Mouse (Mus musculus): Measurements from ENCODE around the gene Itpk1. TPM values are rescaled to one million over a fixed set of nuclear protein-coding genes. Genes with fewer than 3 reads are reported as not detected.

Itpk1 gene
- polyA plus RNA-seq, 1 experiment, result 4.5 TPM

GRCm38 (mm10) chr12:102664052-102664448 is 40.7 kb downstream of the Itpk1 start:
- no peaks in the 10 kb centered on the region for H3K79me3 ChIP-seq (ENCODE audit: low read depth)
- H3K27me3 ChIP-seq (ENCODE audit: control insufficient read depth, insufficient read depth, insufficient read length), result no peaks in the 10 kb centered on the region
- H3K4me3 ChIP-seq (ENCODE audit: insufficient read depth, poor library complexity, severe bottlenecking), result no peak overlapping the region
- H3K79me2 ChIP-seq (ENCODE audit: control insufficient read depth, insufficient read depth), result no peaks in the 10 kb centered on the region
- H3ac ChIP-seq (ENCODE audit: control insufficient read depth, insufficient read length, low read depth), result no peak overlapping the region
- no peaks in the 10 kb centered on the region for H3K36me3 ChIP-seq (ENCODE audit: control insufficient read depth, insufficient read depth)
- TF ChIP-seq FOSL1 (IDR thresholded peaks at IDR 0.05; ENCODE audit: insufficient read depth, low read length, poor library complexity, severe bottlenecking) (no peak), MAX (IDR thresholded peaks at IDR 0.05) (no peak), MYOD1 (IDR thresholded peaks at IDR 0.05; ENCODE audit: control insufficient read depth, insufficient read length, low read depth) (no peak), MYOG (IDR thresholded peaks at IDR 0.05; ENCODE audit: control insufficient read depth, extremely low read depth, insufficient read length) (no peak), CEBPB (IDR thresholded peaks at IDR 0.05; ENCODE audit: low read depth) (no peak), USF1 (IDR thresholded peaks at IDR 0.05; ENCODE audit: low read depth) (no peak), CTCF (IDR thresholded peaks at IDR 0.05; ENCODE audit: control insufficient read depth, insufficient read depth, insufficient read length) (no peak)

- no peaks in the 10 kb centered on the region for H3K36me3 ChIP-seq (ENCODE audit: control insufficient read depth, insufficient read depth)
- no peaks in the 10 kb centered on the region for H3K79me3 ChIP-seq (ENCODE audit: low read depth)
- H3ac ChIP-seq (ENCODE audit: control insufficient read depth, insufficient read length, low read depth), result no peak overlapping the region
- no peak overlapping the region for H3K4me3 ChIP-seq (ENCODE audit: insufficient read depth, poor library complexity, severe bottlenecking)
- no peaks in the 10 kb centered on the region for H3K27me3 ChIP-seq (ENCODE audit: control insufficient read depth, insufficient read depth, insufficient read length)
- H3K79me2 ChIP-seq (ENCODE audit: control insufficient read depth, insufficient read depth), result no peaks in the 10 kb centered on the region
- TF ChIP-seq CTCF (IDR thresholded peaks at IDR 0.05; ENCODE audit: control insufficient read depth, insufficient read depth, insufficient read length), result no peak
- TF ChIP-seq MYOD1 (IDR thresholded peaks at IDR 0.05; ENCODE audit: control insufficient read depth, insufficient read length, low read depth), result no peak
- no peak for TF ChIP-seq FOSL1 (IDR thresholded peaks at IDR 0.05; ENCODE audit: insufficient read depth, low read length, poor library complexity, severe bottlenecking)
- no peak for TF ChIP-seq MYOG (IDR thresholded peaks at IDR 0.05; ENCODE audit: control insufficient read depth, extremely low read depth, insufficient read length)
Observed at GRCm38 (mm10) chr12:102663349-102664051, 41.2 kb downstream of the Itpk1 start.

DNA sequence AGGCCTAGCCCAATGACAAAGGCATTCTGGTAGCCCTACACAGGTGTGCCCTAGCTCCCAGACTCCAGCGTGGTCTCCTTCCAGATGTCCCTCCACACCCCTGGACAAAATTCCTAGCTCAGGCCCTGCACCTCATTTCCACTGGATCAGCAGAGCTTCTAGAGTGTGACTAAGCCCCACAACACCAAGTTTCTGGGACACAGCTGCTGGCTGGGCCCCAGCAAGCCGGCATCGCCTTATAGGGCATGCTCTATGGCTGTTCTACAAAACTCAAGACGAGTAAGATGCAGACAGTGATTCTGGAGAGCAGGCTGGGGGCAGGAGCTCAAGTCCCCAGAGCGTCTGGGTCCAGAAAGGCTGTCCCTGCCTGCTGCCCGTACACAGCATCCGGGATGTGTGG is 43.0 kb downstream of the Itpk1 start:
- H3K79me3 ChIP-seq (ENCODE audit: low read depth), result no peaks in the 10 kb centered on the region
- TF ChIP-seq CTCF (IDR thresholded peaks at IDR 0.05; ENCODE audit: control insufficient read depth, insufficient read depth, insufficient read length) (no peak), MYOG (IDR thresholded peaks at IDR 0.05; ENCODE audit: control insufficient read depth, extremely low read depth, insufficient read length) (no peak), FOSL1 (IDR thresholded peaks at IDR 0.05; ENCODE audit: insufficient read depth, low read length, poor library complexity, severe bottlenecking) (no peak), MAX (IDR thresholded peaks at IDR 0.05) (no peak), CEBPB (IDR thresholded peaks at IDR 0.05; ENCODE audit: low read depth) (no peak), MYOD1 (IDR thresholded peaks at IDR 0.05; ENCODE audit: control insufficient read depth, insufficient read length, low read depth) (no peak), USF1 (IDR thresholded peaks at IDR 0.05; ENCODE audit: low read depth) (no peak)
- no peak overlapping the region for H3ac ChIP-seq (ENCODE audit: control insufficient read depth, insufficient read length, low read depth)
- no peaks in the 10 kb centered on the region for H3K79me2 ChIP-seq (ENCODE audit: control insufficient read depth, insufficient read depth)
- no peaks in the 10 kb centered on the region for H3K27me3 ChIP-seq (ENCODE audit: control insufficient read depth, insufficient read depth, insufficient read length)
- no peak overlapping the region for H3K4me3 ChIP-seq (ENCODE audit: insufficient read depth, poor library complexity, severe bottlenecking)
- no peaks in the 10 kb centered on the region for H3K36me3 ChIP-seq (ENCODE audit: control insufficient read depth, insufficient read depth)

- TF ChIP-seq CTCF (IDR thresholded peaks at IDR 0.05; ENCODE audit: control insufficient read depth, insufficient read depth, insufficient read length) (no peak), CEBPB (IDR thresholded peaks at IDR 0.05; ENCODE audit: low read depth) (no peak), FOSL1 (IDR thresholded peaks at IDR 0.05; ENCODE audit: insufficient read depth, low read length, poor library complexity, severe bottlenecking) (no peak), MYOG (IDR thresholded peaks at IDR 0.05; ENCODE audit: control insufficient read depth, extremely low read depth, insufficient read length) (no peak), USF1 (IDR thresholded peaks at IDR 0.05; ENCODE audit: low read depth) (no peak), MYOD1 (IDR thresholded peaks at IDR 0.05; ENCODE audit: control insufficient read depth, insufficient read length, low read depth) (no peak), MAX (IDR thresholded peaks at IDR 0.05) (no peak)
- no peaks in the 10 kb centered on the region for H3K36me3 ChIP-seq (ENCODE audit: control insufficient read depth, insufficient read depth)
- H3K27me3 ChIP-seq (ENCODE audit: control insufficient read depth, insufficient read depth, insufficient read length), result no peaks in the 10 kb centered on the region
- H3K4me3 ChIP-seq (ENCODE audit: insufficient read depth, poor library complexity, severe bottlenecking), result no peak overlapping the region
- H3K79me2 ChIP-seq (ENCODE audit: control insufficient read depth, insufficient read depth), result no peaks in the 10 kb centered on the region
- no peaks in the 10 kb centered on the region for H3K79me3 ChIP-seq (ENCODE audit: low read depth)
- H3ac ChIP-seq (ENCODE audit: control insufficient read depth, insufficient read length, low read depth), result no peak overlapping the region
Observed at GRCm38 (mm10) chr12:102660906-102661651, 43.7 kb downstream of the Itpk1 start.

GRCm38 (mm10) chr12:102653003-102653402 is 51.7 kb downstream of the Itpk1 start:
- Histone ChIP-seq H3ac (ENCODE audit: control insufficient read depth, insufficient read length, low read depth) (no peak overlapping the region), H3K79me3 (ENCODE audit: low read depth) (no peaks in the 10 kb centered on the region), H3K36me3 (ENCODE audit: control insufficient read depth, insufficient read depth) (no peaks in the 10 kb centered on the region), H3K27me3 (ENCODE audit: control insufficient read depth, insufficient read depth, insufficient read length) (no peaks in the 10 kb centered on the region), H3K4me3 (ENCODE audit: insufficient read depth, poor library complexity, severe bottlenecking) (no peak overlapping the region), H3K79me2 (ENCODE audit: control insufficient read depth, insufficient read depth) (no peaks in the 10 kb centered on the region)
- TF ChIP-seq MYOD1 (IDR thresholded peaks at IDR 0.05; ENCODE audit: control insufficient read depth, insufficient read length, low read depth) (no peak), MYOG (IDR thresholded peaks at IDR 0.05; ENCODE audit: control insufficient read depth, extremely low read depth, insufficient read length) (no peak), MAX (IDR thresholded peaks at IDR 0.05) (no peak)

Measured in C2C12 (cell line).